Mouse (Mus musculus) neutrophil, adult 59 days (primary cell): Measurements from ENCODE around the gene Hbp1. TPM values are rescaled to one million over a fixed set of nuclear protein-coding genes. Genes with fewer than 3 reads are reported as not detected.

Source experiments
- total RNA-seq, 2 experiments: library from RNA; stranded (reverse); gene quantifications; 1 replicate in 1 of 2; 2 replicates in 1 of 2; pipeline ENCODE4 v1.2.4; 2023

Hbp1 gene
- 10 to 100 TPM; 83.5 to 90.4 TPM for total RNA-seq

DNA sequence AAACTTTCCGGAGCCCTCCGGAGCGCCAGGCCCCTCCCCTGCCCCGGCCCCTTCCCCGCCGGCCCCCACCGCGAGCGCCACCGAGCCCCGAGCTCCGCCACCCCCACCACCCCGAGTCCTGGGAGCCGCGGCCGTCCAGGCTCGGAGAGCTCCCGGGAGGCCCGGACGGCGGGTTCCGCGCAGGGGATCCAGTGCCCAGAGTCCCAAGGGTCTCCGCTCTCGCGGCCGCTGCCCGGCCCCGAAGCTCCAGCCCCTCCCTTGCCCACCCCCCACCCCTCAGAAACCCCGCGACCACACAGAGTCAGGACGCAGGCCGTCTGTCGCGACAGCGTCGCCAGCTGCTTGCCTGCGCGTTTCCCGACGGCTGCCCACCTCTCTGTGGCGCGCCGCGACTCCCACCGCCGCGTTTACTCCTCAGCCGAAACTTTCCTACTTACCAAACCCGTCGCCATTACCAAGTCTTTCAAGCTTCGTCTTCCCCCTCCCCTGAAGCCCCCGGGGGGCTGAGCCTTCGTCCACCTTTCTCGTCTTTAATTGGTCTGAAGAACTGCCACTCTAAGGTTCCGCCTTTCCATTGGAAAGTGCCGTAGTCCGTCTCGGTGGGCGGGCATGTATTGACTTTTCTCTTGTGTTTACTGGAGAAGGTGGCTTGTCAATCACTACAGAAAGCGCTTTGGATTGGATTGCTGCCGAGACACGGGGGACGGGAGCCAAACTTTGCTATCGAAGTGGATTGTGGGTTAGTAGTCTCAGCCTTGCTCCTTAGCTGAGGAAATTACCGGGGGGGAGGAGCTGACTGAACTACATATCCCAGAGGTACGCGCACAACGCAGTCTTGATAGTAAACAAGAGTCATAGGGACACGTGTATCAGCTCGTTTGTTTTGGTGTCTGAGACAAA lies at the start of gene Hbp1:
Hbp1 (minus strand) TSS at position 777 of the 900 bp plus-strand sequence.

Other genes starting within 250 kb of the Hbp1 start
- not detected for gene Gpr22, start 236.6 kb downstream of the Hbp1 start, total RNA-seq
- 10 to 100 TPM; 45.8 to 52.2 TPM for gene Prkar2b, start 110.8 kb upstream of the Hbp1 start, total RNA-seq